Mouse (Mus musculus) G1E-ER4 (cell line): ENCODE results near the gene Cast. TPM values are rescaled to one million over a fixed set of nuclear protein-coding genes. Genes with fewer than 3 reads are reported as not detected.

Source experiments
- GATA1 ChIP-seq: IDR thresholded peaks from one replicate; pipeline ENCODE4 v1.8.0; 2012; ENCODE audit warnings: low read length, inconsistent platforms
- polyA plus RNA-seq: library from polyadenylated mRNA; stranded (reverse); fragments of >175 nt; gene quantifications from 2 replicates; pipeline ENCODE4 v1.2.3, GENCODE M21; 2012

Gene Cast
- polyA plus RNA-seq, 1 experiment: 1.3 TPM

- TF ChIP-seq GATA1: no peak
Observed at GRCm38 (mm10) chr13:74759152-74759551, 49.5 kb downstream of the Cast start.

GRCm38 (mm10) chr13:74743219-74743618 lies 65.4 kb downstream of the Cast start:
- TF ChIP-seq GATA1: no peak

- no peak for TF ChIP-seq GATA1
Observed at GRCm38 (mm10) chr13:74736396-74736795, 72.2 kb downstream of the Cast start.

GRCm38 (mm10) chr13:74735834-74736233 lies 72.8 kb downstream of the Cast start:
- no peak for TF ChIP-seq GATA1

GRCm38 (mm10) chr13:74733726-74734125 lies 74.9 kb downstream of the Cast start:
- no peak for TF ChIP-seq GATA1

- TF ChIP-seq GATA1: no peak
Observed at GRCm38 (mm10) chr13:74719002-74719401, 89.6 kb downstream of the Cast start.

GRCm38 (mm10) chr13:74696225-74696624 lies 112.4 kb downstream of the Cast start:
- TF ChIP-seq GATA1: no peak

GRCm38 (mm10) chr13:74695497-74696193 lies 113.0 kb downstream of the Cast start:
- TF ChIP-seq GATA1: no peak

Other genes with a start within 250 kb of the Cast start
- gene Erap1, start 169.2 kb downstream of the Cast start, polyA plus RNA-seq: 0.17 and 0.81 TPM in 2 replicates